Mouse (Mus musculus): ENCODE results near the gene Kcnh6. TPM values are rescaled to one million over a fixed set of nuclear protein-coding genes. Genes with fewer than 3 reads are reported as not detected.

The Kcnh6 gene
- polyA plus RNA-seq, 1 experiment = not detected

DNA sequence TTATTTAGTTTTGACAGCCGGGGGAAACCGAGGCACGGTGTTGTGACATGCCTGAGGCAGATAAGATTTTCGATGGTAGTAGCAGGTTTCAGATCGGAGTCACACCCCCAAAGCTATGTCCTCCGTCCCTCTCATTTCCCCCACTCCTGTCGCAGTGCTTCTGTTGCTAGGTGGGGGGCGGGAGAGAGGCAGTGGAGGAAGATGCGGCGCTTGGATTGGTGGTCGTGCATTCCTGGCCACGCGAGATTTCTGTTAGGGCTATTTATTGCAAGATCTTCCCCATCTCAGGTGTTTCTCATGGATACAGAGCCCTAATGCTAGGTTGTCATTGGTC lies 29.5 kb downstream of the Kcnh6 start:
- Histone ChIP-seq H3K27me3 (ENCODE audit: control insufficient read depth, insufficient read depth, insufficient read length) (no peaks in the 10 kb centered on the region), H3ac (ENCODE audit: control insufficient read depth, insufficient read length) (peak overlapping the region; percentile 37), H3K79me2 (ENCODE audit: control insufficient read depth, insufficient read depth) (peaks cover 53% of the 10 kb centered on the region), H3K4me2 (ENCODE audit: low read depth) (peak overlapping the region; percentile 99), H3K4me3 (peak overlapping the region; percentile 87), H3K36me3 (ENCODE audit: control insufficient read depth, insufficient read depth) (no peaks in the 10 kb centered on the region)
- TF ChIP-seq USF1 (IDR thresholded peaks at IDR 0.05; ENCODE audit: low read depth) (no peak), POLR2AphosphoS2 (IDR thresholded peaks at IDR 0.05; ENCODE audit: insufficient read length, low read depth) (no peak)

GRCm38 (mm10) chr11:106044349-106044748 lies 36.4 kb downstream of the Kcnh6 start:
- peaks cover 55% of the 10 kb centered on the region for H3K79me2 ChIP-seq (ENCODE audit: control insufficient read depth, insufficient read depth)
- H3ac ChIP-seq (ENCODE audit: control insufficient read depth, insufficient read length) = no peak overlapping the region
- no peaks in the 10 kb centered on the region for H3K27me3 ChIP-seq (ENCODE audit: control insufficient read depth, insufficient read depth, insufficient read length)
- H3K4me3 ChIP-seq = no peak overlapping the region
- peaks cover 18% of the 10 kb centered on the region for H3K36me3 ChIP-seq (ENCODE audit: control insufficient read depth, insufficient read depth)
- no peak overlapping the region for H3K4me2 ChIP-seq (ENCODE audit: low read depth)
- no peak for TF ChIP-seq USF1 (IDR thresholded peaks at IDR 0.05; ENCODE audit: low read depth)
- TF ChIP-seq MAX (IDR thresholded peaks at IDR 0.05; ENCODE audit: low read depth) = no peak
- TF ChIP-seq TCF3 (IDR thresholded peaks at IDR 0.05; ENCODE audit: insufficient read length, low read depth) = no peak
- no peak for TF ChIP-seq TCF12 (IDR thresholded peaks at IDR 0.05; ENCODE audit: insufficient read depth, poor library complexity, severe bottlenecking)
- no peak for TF ChIP-seq CEBPB (IDR thresholded peaks at IDR 0.05; ENCODE audit: insufficient read depth, poor library complexity, severe bottlenecking)
- TF ChIP-seq POLR2A (IDR thresholded peaks at IDR 0.05; ENCODE audit: insufficient read length, low read depth) = no peak
- TF ChIP-seq MYOG (IDR thresholded peaks at IDR 0.05; ENCODE audit: control insufficient read depth in 1 of 3, insufficient read depth in 1 of 3, insufficient read length in 2 of 3, low read depth in 2 of 3) = no peak

GRCm38 (mm10) chr11:106045256-106045655 lies 37.3 kb downstream of the Kcnh6 start:
- H3K27me3 ChIP-seq (ENCODE audit: control insufficient read depth, insufficient read depth, insufficient read length) = no peaks in the 10 kb centered on the region
- peaks cover 46% of the 10 kb centered on the region for H3K79me2 ChIP-seq (ENCODE audit: control insufficient read depth, insufficient read depth)
- no peak overlapping the region for H3K4me3 ChIP-seq

GRCm38 (mm10) chr11:106045780-106046179 lies 37.9 kb downstream of the Kcnh6 start:
- Histone ChIP-seq H3K36me3 (ENCODE audit: control insufficient read depth, insufficient read depth) (peaks cover 22% of the 10 kb centered on the region), H3K4me2 (ENCODE audit: low read depth) (no peak overlapping the region), H3K79me2 (ENCODE audit: control insufficient read depth, insufficient read depth) (peaks cover 40% of the 10 kb centered on the region), H3ac (ENCODE audit: control insufficient read depth, insufficient read length) (no peak overlapping the region), H3K4me3 (no peak overlapping the region), H3K27me3 (ENCODE audit: control insufficient read depth, insufficient read depth, insufficient read length) (no peaks in the 10 kb centered on the region)
- TF ChIP-seq REST (IDR thresholded peaks at IDR 0.05; ENCODE audit: insufficient read depth, insufficient read length) (no peak), TCF3 (IDR thresholded peaks at IDR 0.05; ENCODE audit: insufficient read length, low read depth) (no peak), TCF12 (IDR thresholded peaks at IDR 0.05; ENCODE audit: insufficient read depth, poor library complexity, severe bottlenecking) (no peak), POLR2AphosphoS2 (IDR thresholded peaks at IDR 0.05; ENCODE audit: insufficient read length, low read depth) (no peak)

More at GRCm38 (mm10) chr11:106045256-106045655, 37.3 kb downstream of the Kcnh6 start:
- Histone ChIP-seq H3K36me3 (ENCODE audit: control insufficient read depth, insufficient read depth) (peaks cover 22% of the 10 kb centered on the region), H3K4me2 (ENCODE audit: low read depth) (no peak overlapping the region), H3ac (ENCODE audit: control insufficient read depth, insufficient read length) (no peak overlapping the region)
- no peak for TF ChIP-seq E2F4 (IDR thresholded peaks at IDR 0.05; ENCODE audit: insufficient read depth)
- TF ChIP-seq TCF3 (IDR thresholded peaks at IDR 0.05; ENCODE audit: insufficient read length, low read depth) = no peak

GRCm38 (mm10) chr11:106046584-106046983 lies 38.7 kb downstream of the Kcnh6 start:
- Histone ChIP-seq H3K36me3 (ENCODE audit: control insufficient read depth, insufficient read depth) (peaks cover 29% of the 10 kb centered on the region), H3ac (ENCODE audit: control insufficient read depth, insufficient read length) (no peak overlapping the region), H3K27me3 (ENCODE audit: control insufficient read depth, insufficient read depth, insufficient read length) (no peaks in the 10 kb centered on the region), H3K4me3 (no peak overlapping the region), H3K79me2 (ENCODE audit: control insufficient read depth, insufficient read depth) (peaks cover 33% of the 10 kb centered on the region), H3K4me2 (ENCODE audit: low read depth) (no peak overlapping the region)
- TF ChIP-seq REST (IDR thresholded peaks at IDR 0.05; ENCODE audit: insufficient read depth, insufficient read length) = no peak
- no peak for TF ChIP-seq MYOG (IDR thresholded peaks at IDR 0.05; ENCODE audit: control insufficient read depth in 1 of 3, insufficient read depth in 1 of 3, insufficient read length in 2 of 3, low read depth in 2 of 3)
- no peak for TF ChIP-seq TCF3 (IDR thresholded peaks at IDR 0.05; ENCODE audit: insufficient read length, low read depth)
- no peak for TF ChIP-seq USF1 (IDR thresholded peaks at IDR 0.05; ENCODE audit: low read depth)
- TF ChIP-seq E2F4 (IDR thresholded peaks at IDR 0.05; ENCODE audit: insufficient read depth) = no peak
- TF ChIP-seq POLR2AphosphoS2 (IDR thresholded peaks at IDR 0.05; ENCODE audit: insufficient read length, low read depth) = no peak
- no peak for TF ChIP-seq POLR2A (IDR thresholded peaks at IDR 0.05; ENCODE audit: insufficient read length, low read depth)
- TF ChIP-seq CEBPB (IDR thresholded peaks at IDR 0.05; ENCODE audit: insufficient read depth, poor library complexity, severe bottlenecking) = no peak
- TF ChIP-seq TCF12 (IDR thresholded peaks at IDR 0.05; ENCODE audit: insufficient read depth, poor library complexity, severe bottlenecking) = no peak
- TF ChIP-seq SRF (IDR thresholded peaks at IDR 0.05; ENCODE audit: control insufficient read depth, insufficient read length, low read depth) = no peak

DNA sequence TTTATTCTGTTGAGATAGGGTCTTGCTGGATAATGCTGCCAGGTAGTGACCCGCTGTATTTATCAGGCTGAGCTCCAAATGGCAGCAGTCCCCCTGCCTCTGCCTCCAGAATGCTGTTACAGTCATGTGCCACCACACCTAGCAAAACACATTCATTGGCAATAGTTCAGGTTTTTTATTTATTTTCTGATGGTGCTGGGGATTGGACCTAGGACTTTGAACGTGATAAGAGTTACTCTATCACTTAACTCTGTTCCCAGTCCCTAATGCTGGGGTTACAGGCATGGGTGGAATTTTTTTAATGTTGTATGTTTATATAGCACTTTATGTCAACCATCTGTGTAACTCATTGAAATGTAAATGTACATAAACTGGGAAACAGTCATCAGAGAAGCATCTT lies 46.0 kb downstream of the Kcnh6 start:
- TF ChIP-seq CEBPB (IDR thresholded peaks at IDR 0.05; ENCODE audit: insufficient read depth, poor library complexity, severe bottlenecking) (no peak), REST (IDR thresholded peaks at IDR 0.05; ENCODE audit: insufficient read depth, insufficient read length) (no peak), E2F4 (IDR thresholded peaks at IDR 0.05; ENCODE audit: insufficient read depth) (no peak), MYOD1 (IDR thresholded peaks at IDR 0.05; ENCODE audit: control insufficient read depth in 1 of 3, insufficient read length in 2 of 3, low read depth in 2 of 3) (no peak), POLR2AphosphoS2 (IDR thresholded peaks at IDR 0.05; ENCODE audit: insufficient read length, low read depth) (no peak), SRF (IDR thresholded peaks at IDR 0.05; ENCODE audit: control insufficient read depth, insufficient read length, low read depth) (no peak), TCF12 (IDR thresholded peaks at IDR 0.05; ENCODE audit: insufficient read depth, poor library complexity, severe bottlenecking) (no peak), TCF3 (IDR thresholded peaks at IDR 0.05; ENCODE audit: insufficient read length, low read depth) (no peak), USF1 (IDR thresholded peaks at IDR 0.05; ENCODE audit: low read depth) (no peak), POLR2A (IDR thresholded peaks at IDR 0.05; ENCODE audit: insufficient read length, low read depth) (no peak), MAX (IDR thresholded peaks at IDR 0.05; ENCODE audit: low read depth) (no peak), MYOG (IDR thresholded peaks at IDR 0.05; ENCODE audit: control insufficient read depth in 1 of 3, insufficient read depth in 1 of 3, insufficient read length in 2 of 3, low read depth in 2 of 3) (no peak)
- H3K79me2 ChIP-seq (ENCODE audit: control insufficient read depth, insufficient read depth) = no peaks in the 10 kb centered on the region
- H3K4me2 ChIP-seq (ENCODE audit: low read depth) = no peak overlapping the region
- no peak overlapping the region for H3ac ChIP-seq (ENCODE audit: control insufficient read depth, insufficient read length)
- H3K4me3 ChIP-seq = no peak overlapping the region
- peaks cover 35% of the 10 kb centered on the region for H3K36me3 ChIP-seq (ENCODE audit: control insufficient read depth, insufficient read depth)
- H3K27me3 ChIP-seq (ENCODE audit: control insufficient read depth, insufficient read depth, insufficient read length) = no peaks in the 10 kb centered on the region

Data from myocyte (in vitro differentiated cells).